In genomic region chr4:65223901-65224300, GRCm38 (mm10) we compare ENCODE assay signal across 25 mouse cellular contexts.
DNase-seq lines count a peak whose midpoint lies in the region; ATAC-seq and TF ChIP-seq lines count a peak whose summit lies in the region.
"Had no signal": no experiment of that assay in that cellular context is flagged by ENCODE, and none has a peak within 500 bp of the region (broad histone marks: within the 10 kb centered on the region; RNA-seq: fewer than 3 reads in every experiment).

No protein-coding gene starts in this region.

- peak; percentile 37 to 43 for DNase-seq in cerebellum, postnatal 10 days
- no peak for DNase-seq in cerebellum, postnatal 4 days (ENCODE audit: low spot score in 2 of 2)
- peak; percentile 6 to 18 for DNase-seq in layer of hippocampus, adult 18-20 months (ENCODE audit: low spot score in 2 of 2)
- DNase-seq in layer of hippocampus, postnatal 25 days (ENCODE audit: extremely low spot score in 1 of 2, low spot score in 1 of 2): no peak
- DNase-seq in midbrain, postnatal 0 days (ENCODE audit: low spot score): peak; percentile 9
- DNase-seq in heart, adult 18-20 months: no peak
- DNase-seq: adrenal gland, adult 2 months; adrenal gland, postnatal 14 days; B cell, adult 2 months; cerebellum, postnatal 36 days; gastrocnemius, postnatal 25 days; heart, adult 2 months; heart, postnatal 14 days; heart, postnatal 4 days had no signal

- no peaks in the 10 kb centered on the region for H3K4me1 ChIP-seq in midbrain, postnatal 0 days (ENCODE audit: insufficient read depth, low read length)
- H3K4me1 ChIP-seq in midbrain, embryonic 13.5 days (replicated peaks): no peaks in the 10 kb centered on the region
- H3K4me1 ChIP-seq: forebrain, embryonic 10.5 days; forebrain, embryonic 13.5 days; heart, embryonic 10.5 days; heart, embryonic 13.5 days had no signal

- no peak for TF ChIP-seq CTCF in midbrain, postnatal 0 days (IDR thresholded peaks at IDR 0.05)

- no peak overlapping the region for H3K9ac ChIP-seq in midbrain, postnatal 0 days (replicated peaks; ENCODE audit: low read length, poor library complexity, severe bottlenecking)
- no peak overlapping the region for H3K9ac ChIP-seq in midbrain, embryonic 13.5 days (replicated peaks)
- H3K9ac ChIP-seq: forebrain, embryonic 13.5 days; heart, embryonic 13.5 days; hindbrain, embryonic 14.5 days had no signal

- WGBS in midbrain, postnatal 0 days: 90% methylated on average over 4 of the region's 4 CpGs
- WGBS in midbrain, embryonic 13.5 days: 92% methylated on average over 4 of the region's 4 CpGs

- no peaks in the 10 kb centered on the region for H3K9me3 ChIP-seq in midbrain, postnatal 0 days (ENCODE audit: low read length)
- H3K9me3 ChIP-seq in midbrain, embryonic 13.5 days: no peaks in the 10 kb centered on the region
- H3K9me3 ChIP-seq: forebrain, embryonic 10.5 days; forebrain, embryonic 13.5 days; G1E; heart, embryonic 10.5 days; heart, embryonic 13.5 days had no signal

- ATAC-seq in midbrain, postnatal 0 days (ENCODE audit: low FRiP score): no peak
- ATAC-seq in midbrain, embryonic 13.5 days: no peak
- ATAC-seq: forebrain, embryonic 13.5 days; hindbrain, postnatal 0 days; inflammation-experienced regulatory T-cells, adult 6 months; intestine, embryonic 16.5 days had no signal

- H3K27me3 ChIP-seq in midbrain, postnatal 0 days (ENCODE audit: insufficient read depth, low read length): no peaks in the 10 kb centered on the region
- no peaks in the 10 kb centered on the region for H3K27me3 ChIP-seq in midbrain, embryonic 13.5 days
- H3K27me3 ChIP-seq: CH12.LX; forebrain, embryonic 13.5 days; heart, embryonic 13.5 days had no signal

- no peak overlapping the region for H3K4me2 ChIP-seq in midbrain, postnatal 0 days (ENCODE audit: low read depth, low read length, poor library complexity, severe bottlenecking)
- H3K4me2 ChIP-seq in midbrain, embryonic 13.5 days (replicated peaks): no peak overlapping the region
- H3K4me2 ChIP-seq: forebrain, embryonic 13.5 days; heart, embryonic 13.5 days; hindbrain, embryonic 14.5 days had no signal

- H3K27ac ChIP-seq in midbrain, postnatal 0 days (ENCODE audit: low read depth, low read length): no peak overlapping the region
- H3K27ac ChIP-seq in midbrain, embryonic 13.5 days: no peak overlapping the region
- H3K27ac ChIP-seq: forebrain, embryonic 10.5 days; forebrain, embryonic 13.5 days; heart, adult 2 months; heart, embryonic 10.5 days; heart, embryonic 13.5 days; hindbrain, embryonic 14.5 days; hindbrain, postnatal 0 days had no signal

- no peaks in the 10 kb centered on the region for H3K36me3 ChIP-seq in midbrain, postnatal 0 days (ENCODE audit: insufficient read depth, low read length)
- no peaks in the 10 kb centered on the region for H3K36me3 ChIP-seq in midbrain, embryonic 13.5 days
- H3K36me3 ChIP-seq: forebrain, embryonic 10.5 days; G1E; heart, embryonic 10.5 days; heart, embryonic 13.5 days had no signal

- H3K4me3 ChIP-seq in midbrain, postnatal 0 days (ENCODE audit: low read depth, low read length): no peak overlapping the region
- H3K4me3 ChIP-seq in midbrain, embryonic 13.5 days (replicated peaks): no peak overlapping the region
- H3K4me3 ChIP-seq: forebrain, embryonic 10.5 days; forebrain, embryonic 13.5 days; heart, adult 2 months; heart, embryonic 10.5 days; heart, embryonic 13.5 days had no signal

Comparison
In these comparisons a context has a peak if more than half of its experiments do, and no peak if none do; other contexts are left out.
1. DNase-seq: peak in cerebellum, postnatal 10 days (2 of 2), layer of hippocampus, adult 18-20 months (2 of 2) and midbrain, postnatal 0 days (single experiment); none in cerebellum, postnatal 4 days (0 of 2), layer of hippocampus, postnatal 25 days (0 of 2) and heart, adult 18-20 months (0 of 2).